Mouse (Mus musculus): ENCODE data around the gene Lrp5. TPM values are rescaled to one million over a fixed set of nuclear protein-coding genes. Genes with fewer than 3 reads are reported as not detected.

Lrp5 gene
- total and polyA plus RNA-seq, 2 experiments from 2014 or later, result 0.58 to 15.0 TPM

DNA sequence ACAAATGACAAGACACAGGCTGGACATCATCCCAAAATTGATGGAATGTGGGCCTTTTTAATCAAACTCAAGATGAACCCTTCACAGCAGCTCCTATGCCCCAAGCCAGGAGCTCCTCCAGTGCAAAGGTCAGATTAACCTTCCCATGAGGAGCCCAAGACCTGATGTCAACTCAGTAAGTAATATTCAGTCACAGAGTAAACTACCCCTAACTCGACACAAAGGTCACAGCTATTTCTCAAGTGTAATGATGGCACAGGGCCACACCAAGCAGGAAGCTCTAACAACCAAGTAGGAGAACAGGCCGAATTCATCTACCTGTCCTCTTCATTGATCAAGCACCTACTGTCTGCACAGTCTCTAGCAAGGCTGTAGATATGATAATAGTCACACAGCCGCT lies 35.9 kb downstream of the Lrp5 start:
- WGBS, result 96% methylated on average over 3 of the region's 3 CpGs
- no peaks in the 10 kb centered on the region for H3K9me3 ChIP-seq (ENCODE audit: low read length)
- DNase-seq (ENCODE audit: low spot score) (no peak), ATAC-seq (ENCODE audit: low FRiP score) (no peak)
- H3K4me1 ChIP-seq (ENCODE audit: insufficient read depth, low read length), result no peaks in the 10 kb centered on the region
- H3K27ac ChIP-seq (ENCODE audit: low read depth, low read length), result no peak overlapping the region
- no peak for TF ChIP-seq CTCF (IDR thresholded peaks at IDR 0.05)
- no peak overlapping the region for H3K4me3 ChIP-seq (ENCODE audit: low read depth, low read length)
- no peaks in the 10 kb centered on the region for H3K36me3 ChIP-seq (ENCODE audit: insufficient read depth, low read length)
- no peaks in the 10 kb centered on the region for H3K27me3 ChIP-seq (ENCODE audit: insufficient read depth, low read length)
- no peak overlapping the region for H3K4me2 ChIP-seq (ENCODE audit: low read depth, low read length, poor library complexity, severe bottlenecking)
- no peak overlapping the region for H3K9ac ChIP-seq (replicated peaks; ENCODE audit: low read length, poor library complexity, severe bottlenecking)

DNA sequence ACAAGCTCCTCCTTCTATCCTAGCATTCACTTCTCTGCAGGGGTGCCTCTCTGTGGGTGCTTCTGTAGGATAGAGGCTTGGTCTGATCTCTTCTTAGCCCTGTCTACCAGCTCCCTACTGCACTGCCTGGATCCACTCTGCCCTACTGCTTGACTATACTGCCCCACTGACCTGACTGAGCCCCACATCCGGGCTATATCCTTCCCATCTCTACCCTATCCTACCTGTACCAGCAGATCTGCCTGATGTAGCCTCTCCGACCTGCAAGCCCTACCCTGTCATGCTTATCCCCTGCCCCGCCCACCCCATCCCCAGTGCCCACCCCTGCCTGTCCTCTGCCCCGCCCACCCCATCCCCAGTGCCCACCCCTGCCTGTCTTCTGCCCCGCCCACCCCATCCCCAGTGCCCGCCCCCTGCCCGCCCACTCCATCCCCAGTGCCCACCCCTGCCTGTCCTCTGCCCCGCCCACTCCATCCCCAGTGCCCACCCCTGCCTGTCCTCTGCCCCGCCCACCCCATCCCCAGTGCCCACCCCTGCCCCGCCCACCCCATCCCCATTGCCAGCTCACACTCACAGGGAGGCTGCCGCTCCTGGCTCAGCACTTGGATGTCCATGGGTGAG lies 37.4 kb downstream of the Lrp5 start:
- no peak overlapping the region for H3K4me3 ChIP-seq (ENCODE audit: low read depth, low read length)
- H3K9ac ChIP-seq (replicated peaks; ENCODE audit: low read length, poor library complexity, severe bottlenecking), result no peak overlapping the region
- TF ChIP-seq CTCF (IDR thresholded peaks at IDR 0.05), result no peak
- H3K27me3 ChIP-seq (ENCODE audit: insufficient read depth, low read length), result no peaks in the 10 kb centered on the region
- no peaks in the 10 kb centered on the region for H3K9me3 ChIP-seq (ENCODE audit: low read length)
- DNase-seq (ENCODE audit: low spot score), result no peak
- no peak overlapping the region for H3K27ac ChIP-seq (ENCODE audit: low read depth, low read length)
- 52% methylated on average over 7 of the region's 11 CpGs for WGBS
- no peak overlapping the region for H3K4me2 ChIP-seq (ENCODE audit: low read depth, low read length, poor library complexity, severe bottlenecking)
- H3K36me3 ChIP-seq (ENCODE audit: insufficient read depth, low read length), result no peaks in the 10 kb centered on the region
- ATAC-seq (ENCODE audit: low FRiP score), result no peak
- H3K4me1 ChIP-seq (ENCODE audit: insufficient read depth, low read length), result no peaks in the 10 kb centered on the region

DNA sequence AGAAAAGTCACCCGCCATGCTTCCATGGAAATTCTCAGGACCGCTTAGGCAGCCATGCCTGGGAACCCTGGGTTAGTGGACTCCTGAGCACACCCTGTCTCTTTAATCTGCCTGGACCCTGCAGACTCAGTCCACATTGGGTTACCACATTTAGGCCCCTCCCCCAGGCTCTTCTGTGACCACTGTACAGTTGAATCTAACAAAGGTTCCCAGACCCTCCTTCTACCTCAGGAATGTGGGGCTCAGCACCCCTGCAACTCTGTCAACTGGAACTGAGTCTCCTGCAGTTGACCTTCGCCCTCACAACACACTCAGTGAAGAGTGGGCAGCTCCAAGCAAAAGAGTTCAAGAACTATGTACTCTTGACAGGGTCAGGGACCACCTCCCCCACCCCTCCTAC lies 38.4 kb downstream of the Lrp5 start:
- Histone ChIP-seq H3K36me3 (ENCODE audit: insufficient read depth, low read length) (no peaks in the 10 kb centered on the region), H3K4me3 (ENCODE audit: low read depth, low read length) (no peak overlapping the region), H3K4me1 (ENCODE audit: insufficient read depth, low read length) (no peaks in the 10 kb centered on the region), H3K27ac (ENCODE audit: low read depth, low read length) (no peak overlapping the region), H3K4me2 (ENCODE audit: low read depth, low read length, poor library complexity, severe bottlenecking) (no peak overlapping the region), H3K9me3 (ENCODE audit: low read length) (no peaks in the 10 kb centered on the region), H3K27me3 (ENCODE audit: insufficient read depth, low read length) (no peaks in the 10 kb centered on the region), H3K9ac (replicated peaks; ENCODE audit: low read length, poor library complexity, severe bottlenecking) (no peak overlapping the region)
- whole genome bisulfite sequencing, result 98% methylated on average over 3 of the region's 3 CpGs
- ATAC-seq (ENCODE audit: low FRiP score) (no peak), DNase-seq (ENCODE audit: low spot score) (no peak)
- no peak for TF ChIP-seq CTCF (IDR thresholded peaks at IDR 0.05)

DNA sequence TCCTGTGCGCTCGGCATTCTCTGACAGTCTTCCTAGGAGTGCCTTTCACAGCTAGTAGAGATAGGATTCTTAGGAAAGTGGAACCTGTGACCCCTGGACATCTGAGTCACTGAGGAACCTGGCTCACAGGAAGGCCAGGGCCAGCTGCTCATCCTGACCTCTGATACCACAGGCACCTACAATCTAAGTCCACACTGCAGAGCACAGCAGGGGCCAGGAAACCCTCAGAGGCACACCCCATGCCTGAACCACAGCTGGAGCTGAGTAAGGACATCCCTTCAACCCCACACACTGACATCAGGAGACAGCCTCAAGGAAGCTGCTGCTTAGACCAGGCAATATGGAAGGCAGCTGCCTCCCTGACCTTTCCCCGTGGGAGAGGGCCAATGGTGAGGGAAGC lies 40.6 kb downstream of the Lrp5 start:
- no peak overlapping the region for H3K4me3 ChIP-seq (ENCODE audit: low read depth, low read length)
- no peak overlapping the region for H3K27ac ChIP-seq (ENCODE audit: low read depth, low read length)
- 93% methylated on average over 3 of the region's 3 CpGs for WGBS
- no peak for DNase-seq (ENCODE audit: low spot score)
- no peak for TF ChIP-seq CTCF (IDR thresholded peaks at IDR 0.05)
- H3K4me2 ChIP-seq (ENCODE audit: low read depth, low read length, poor library complexity, severe bottlenecking), result no peak overlapping the region
- no peaks in the 10 kb centered on the region for H3K36me3 ChIP-seq (ENCODE audit: insufficient read depth, low read length)
- no peak for ATAC-seq (ENCODE audit: low FRiP score)
- H3K27me3 ChIP-seq (ENCODE audit: insufficient read depth, low read length), result no peaks in the 10 kb centered on the region
- no peak overlapping the region for H3K9ac ChIP-seq (replicated peaks; ENCODE audit: low read length, poor library complexity, severe bottlenecking)
- H3K9me3 ChIP-seq (ENCODE audit: low read length), result no peaks in the 10 kb centered on the region
- peaks cover 3% of the 10 kb centered on the region; the same call in 1 of the 2 replicates for H3K4me1 ChIP-seq (ENCODE audit: insufficient read depth, low read length)

DNA sequence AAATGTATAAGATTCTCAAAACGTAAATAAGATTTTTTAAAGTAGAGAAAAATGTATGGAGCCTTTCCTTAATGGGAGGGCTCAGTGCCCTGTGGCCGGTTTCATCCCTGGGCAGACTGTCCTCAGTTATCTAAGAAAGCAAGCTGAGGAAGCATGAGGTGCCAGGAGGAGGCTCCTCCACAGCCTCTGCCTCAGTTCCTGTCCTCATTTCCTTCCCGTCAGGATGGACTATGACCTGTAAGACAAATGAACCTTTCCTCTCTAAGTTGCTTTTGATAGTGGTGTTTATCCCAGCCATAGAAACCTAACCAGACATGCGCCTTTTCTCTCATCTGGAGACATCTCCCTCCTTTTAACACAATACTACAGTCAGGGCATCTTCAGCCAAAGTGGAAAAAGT lies 41.0 kb downstream of the Lrp5 start:
- no peak overlapping the region for H3K27ac ChIP-seq (ENCODE audit: low read depth, low read length)

DNA sequence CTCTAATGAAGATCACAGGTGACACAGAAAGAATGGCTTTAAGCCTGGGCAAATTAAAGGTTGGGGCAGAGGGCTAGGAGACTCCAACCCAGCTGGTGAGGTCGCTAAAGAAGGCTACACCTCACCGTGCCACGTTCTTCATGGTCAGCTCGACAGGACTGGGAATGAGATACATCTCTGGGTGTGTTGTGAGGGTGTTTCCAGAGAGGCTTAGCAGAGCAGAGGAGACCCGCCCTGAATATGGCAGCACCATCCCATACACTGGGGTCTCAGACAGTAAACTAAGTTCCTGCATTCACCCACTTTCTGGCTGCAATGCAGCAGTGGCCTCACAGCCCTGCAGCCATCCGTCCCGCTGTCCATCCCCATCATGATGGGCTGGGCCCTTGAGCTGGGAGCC lies 46.8 kb downstream of the Lrp5 start:
- TF ChIP-seq CTCF (IDR thresholded peaks at IDR 0.05), result no peak
- no peaks in the 10 kb centered on the region for H3K9me3 ChIP-seq (ENCODE audit: low read length)
- H3K36me3 ChIP-seq (ENCODE audit: insufficient read depth, low read length), result no peaks in the 10 kb centered on the region
- no peak overlapping the region for H3K4me3 ChIP-seq (ENCODE audit: low read depth, low read length)
- no peak overlapping the region for H3K27ac ChIP-seq (ENCODE audit: low read depth, low read length)
- H3K27me3 ChIP-seq (ENCODE audit: insufficient read depth, low read length), result no peaks in the 10 kb centered on the region
- H3K9ac ChIP-seq (replicated peaks; ENCODE audit: low read length, poor library complexity, severe bottlenecking), result no peak overlapping the region
- ATAC-seq (ENCODE audit: low FRiP score), result no peak
- DNase-seq (ENCODE audit: low spot score), result no peak
- H3K4me1 ChIP-seq (ENCODE audit: insufficient read depth, low read length), result peaks cover 3% of the 10 kb centered on the region; the same call in 1 of the 2 replicates
- WGBS, result 93% methylated on average over 7 of the region's 7 CpGs
- no peak overlapping the region for H3K4me2 ChIP-seq (ENCODE audit: low read depth, low read length, poor library complexity, severe bottlenecking)

More for the DNA sequence above, 41.0 kb downstream of the Lrp5 start:
- Histone ChIP-seq H3K4me1 (ENCODE audit: insufficient read depth, low read length) (peaks cover 3% of the 10 kb centered on the region; the same call in 1 of the 2 replicates), H3K27me3 (ENCODE audit: insufficient read depth, low read length) (no peaks in the 10 kb centered on the region), H3K4me3 (ENCODE audit: low read depth, low read length) (no peak overlapping the region), H3K9ac (replicated peaks; ENCODE audit: low read length, poor library complexity, severe bottlenecking) (no peak overlapping the region), H3K36me3 (ENCODE audit: insufficient read depth, low read length) (no peaks in the 10 kb centered on the region), H3K4me2 (ENCODE audit: low read depth, low read length, poor library complexity, severe bottlenecking) (no peak overlapping the region), H3K9me3 (ENCODE audit: low read length) (no peaks in the 10 kb centered on the region)
- DNase-seq (ENCODE audit: low spot score) (no peak), ATAC-seq (ENCODE audit: low FRiP score) (no peak)
- TF ChIP-seq CTCF (IDR thresholded peaks at IDR 0.05), result no peak
- WGBS, result 88% methylated on average over 4 of the region's 4 CpGs
